Mouse (Mus musculus) kidney, embryonic 15.5 days (tissue): ENCODE measurements around the gene Arhgap44. TPM values are rescaled to one million over a fixed set of nuclear protein-coding genes. Genes with fewer than 3 reads are reported as not detected.

ENCODE experiments used
- ATAC-seq: fragments of 200-750 bp; cut with Nextera tagmentation; replicated peaks from 2 replicates; pipeline ENCODE4 v1.8.0; 2017; ENCODE audit warnings: moderate TSS enrichment; ENCODE audit not compliant: low FRiP score
- H3K27ac ChIP-seq: fragments of 300-500 bp; sonication (generic); 2 replicates; pipeline ENCODE4 v1.5.1; 2015; ENCODE audit warnings: mild to moderate bottlenecking, inconsistent platforms
- H3K27me3 ChIP-seq: fragments of 300-500 bp; sonication (generic); 2 replicates; pipeline ENCODE4 v1.6.1; 2015; ENCODE audit warnings: inconsistent platforms
- H3K36me3 ChIP-seq: fragments of 300-500 bp; sonication (generic); 2 replicates; pipeline ENCODE4 v1.6.1; 2015; ENCODE audit warnings: inconsistent platforms
- H3K4me1 ChIP-seq: fragments of 300-500 bp; sonication (generic); 2 replicates; pipeline ENCODE4 v1.6.1; 2015; ENCODE audit warnings: inconsistent platforms
- H3K4me2 ChIP-seq: fragments of 300-500 bp; sonication (generic); 2 replicates; pipeline ENCODE4 v1.6.1; 2015; ENCODE audit warnings: moderate library complexity, mild to moderate bottlenecking, inconsistent platforms
- H3K4me3 ChIP-seq: fragments of 300-500 bp; sonication (generic); replicated peaks from 2 replicates; pipeline ENCODE4 v1.5.1; 2015; ENCODE audit warnings: mild to moderate bottlenecking, inconsistent platforms
- H3K9ac ChIP-seq: fragments of 300-500 bp; sonication (generic); 2 replicates; pipeline ENCODE4 v1.6.1; 2015; ENCODE audit warnings: mild to moderate bottlenecking, inconsistent platforms
- H3K9me3 ChIP-seq: fragments of 300-500 bp; sonication (generic); replicated peaks from 2 replicates; pipeline ENCODE4 v1.6.1; 2016; ENCODE audit warnings: inconsistent platforms
- WGBS: fragments of 180-500 bp; shearing (Covaris S2); methylation state at CpG from one replicate; pipeline ENCODE4 v1.1.7; 2015; ENCODE audit warnings: mixed read lengths; 5-methylcytosine and 5-hydroxymethylcytosine counted together
- polyA plus RNA-seq: library from polyadenylated mRNA; unstranded; fragments of >200 nt; fragmentation: Nextera tagmentation; extraction: Ambion mirVana; gene quantifications from 2 replicates; pipeline ENCODE4 v1.2.1, GENCODE M21; 2015

The Arhgap44 gene
- polyA plus RNA-seq, 1 experiment from 2014 or later: 7.1 TPM

DNA sequence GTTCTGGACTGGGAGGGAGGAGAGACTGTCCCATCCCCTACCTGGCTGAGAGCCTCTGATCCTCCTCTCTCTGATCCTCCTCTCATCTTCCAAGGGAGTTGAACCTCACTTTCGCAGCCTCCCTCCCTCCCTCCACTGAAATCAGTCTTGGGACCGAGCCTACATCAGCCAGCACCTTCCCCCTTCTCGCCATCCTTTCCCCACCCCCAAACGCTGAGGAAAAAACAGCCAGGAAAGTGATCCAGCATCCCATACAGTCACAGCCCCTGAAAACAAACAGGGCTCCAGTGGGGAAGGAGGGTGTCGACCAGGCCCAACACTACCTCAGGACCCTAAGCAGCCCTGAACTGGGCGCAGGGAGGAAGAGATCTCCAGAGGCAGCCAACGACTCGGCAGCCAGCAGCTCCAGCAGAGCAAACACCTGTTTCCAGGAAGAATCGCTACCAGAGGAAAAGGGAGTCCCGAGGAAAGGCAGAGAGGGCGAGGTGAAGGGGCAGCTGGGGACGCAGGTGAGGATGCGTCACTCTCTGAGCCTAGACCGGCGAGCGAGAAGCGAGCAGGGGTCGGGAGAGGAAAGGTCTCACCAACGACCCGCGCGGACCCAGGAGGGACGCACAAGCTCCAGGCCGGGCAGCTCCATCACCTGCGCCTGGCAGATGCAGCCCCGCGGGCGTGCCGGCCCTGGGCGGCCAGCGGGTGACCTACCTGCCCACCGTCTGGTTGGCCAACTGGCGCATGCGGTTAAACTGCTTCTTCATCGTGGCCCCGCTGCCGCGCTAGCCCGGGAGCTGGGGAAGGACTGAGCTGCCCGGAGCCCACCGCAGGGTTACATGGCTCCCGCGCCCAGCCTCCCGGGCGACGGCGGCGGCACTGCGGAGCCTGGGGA, 637 bp downstream of the Arhgap44 start:
- Histone ChIP-seq H3K4me2 (peak overlapping the region; percentile 86), H3K4me3 (peak overlapping the region; percentile 86), H3K27me3 (peaks cover 17% of the 10 kb centered on the region; the same call in 1 of the 2 replicates), H3K9ac (peak overlapping the region; percentile 82), H3K27ac (no peak overlapping the region), H3K9me3 (no peaks in the 10 kb centered on the region), H3K36me3 (no peaks in the 10 kb centered on the region), H3K4me1 (peaks cover 17% of the 10 kb centered on the region)
- WGBS: under 1% methylated on average over 49 of the region's 49 CpGs
- ATAC-seq: peak; percentile 88

DNA sequence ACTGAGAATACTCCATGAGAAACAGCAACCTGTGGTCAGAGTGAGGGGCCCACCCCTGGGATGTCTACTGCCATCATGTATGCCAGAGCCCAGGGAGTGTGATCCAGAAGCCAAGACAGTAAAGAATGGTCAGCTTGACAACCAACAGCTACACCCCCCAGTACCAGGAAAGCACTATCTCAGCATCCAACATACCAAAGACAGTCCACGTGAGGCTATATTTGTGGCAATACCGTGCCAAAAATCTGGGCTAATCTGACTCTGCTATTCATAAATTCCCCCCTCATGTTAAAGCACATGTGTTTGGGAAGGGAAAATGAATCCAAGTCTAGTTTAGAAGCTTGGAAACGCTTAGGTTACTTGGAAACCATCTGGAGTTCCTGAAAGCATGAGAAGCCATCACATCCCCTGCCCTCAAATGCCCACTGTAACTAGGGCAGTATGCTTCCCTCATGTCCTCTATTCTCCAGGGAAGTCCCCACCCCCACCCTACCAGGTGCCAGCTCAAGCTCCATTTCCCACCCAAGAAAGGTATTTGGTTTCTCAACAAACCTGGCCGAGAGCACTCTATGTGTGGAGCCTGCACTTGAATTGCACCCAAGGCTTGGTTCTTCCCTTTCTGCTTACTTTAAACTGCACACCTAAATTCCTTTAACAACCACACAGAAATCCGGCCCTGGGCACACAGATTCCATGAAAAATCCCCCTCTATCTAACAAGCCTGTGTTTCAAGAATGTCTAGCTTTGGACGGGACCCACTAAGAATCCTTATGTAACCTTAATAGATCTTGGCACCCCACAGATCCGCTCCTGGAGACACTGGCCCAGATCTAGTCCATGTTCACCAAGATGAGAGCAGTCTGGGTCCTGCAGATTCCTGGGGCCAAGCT, 1.5 kb downstream of the Arhgap44 start:
- Histone ChIP-seq H3K4me2 (peak overlapping the region; percentile 86), H3K36me3 (no peaks in the 10 kb centered on the region), H3K9me3 (no peaks in the 10 kb centered on the region), H3K27ac (no peak overlapping the region), H3K4me1 (peaks cover 17% of the 10 kb centered on the region), H3K27me3 (peaks cover 10% of the 10 kb centered on the region; the same call in 1 of the 2 replicates), H3K9ac (peak overlapping the region; percentile 82; the same call in 1 of the 2 replicates), H3K4me3 (peak overlapping the region; percentile 86)
- no peak for ATAC-seq
- WGBS: 63% methylated on average over 7 of the region's 7 CpGs

- Histone ChIP-seq H3K9me3 (no peaks in the 10 kb centered on the region), H3K27me3 (peaks cover 10% of the 10 kb centered on the region; the same call in 1 of the 2 replicates), H3K4me3 (no peak within 1 kb of the TSS), H3K36me3 (no peaks in the 10 kb centered on the region), H3K27ac (no peak within 1 kb of the TSS), H3K4me1 (peaks cover 17% of the 10 kb centered on the region), H3K4me2 (no peak within 1 kb of the TSS), H3K9ac (no peak within 1 kb of the TSS)
- 87% methylated on average over 5 of the region's 5 CpGs for WGBS
- ATAC-seq: no peak
These were observed 3.0 kb downstream of the Arhgap44 start, which contains the start of gene 1700086D15Rik for GRCm38 (mm10) chr11:65159791-65160190. Gene 1700086D15Rik (minus strand): TSS chr11:65159891.

GRCm38 (mm10) chr11:65158658-65158990, 4.1 kb downstream of the Arhgap44 start:
- Histone ChIP-seq H3K9me3 (no peaks in the 10 kb centered on the region), H3K27ac (no peak overlapping the region), H3K4me2 (no peak overlapping the region), H3K4me1 (peaks cover 17% of the 10 kb centered on the region), H3K27me3 (peaks cover 10% of the 10 kb centered on the region; the same call in 1 of the 2 replicates), H3K36me3 (no peaks in the 10 kb centered on the region), H3K9ac (no peak overlapping the region), H3K4me3 (no peak overlapping the region)
- WGBS: 95% methylated on average over 5 of the region's 5 CpGs
- ATAC-seq: no peak

GRCm38 (mm10) chr11:65157966-65158657, 4.6 kb downstream of the Arhgap44 start:
- Histone ChIP-seq H3K9ac (no peak overlapping the region), H3K4me1 (peaks cover 17% of the 10 kb centered on the region), H3K27ac (no peak overlapping the region), H3K36me3 (no peaks in the 10 kb centered on the region), H3K27me3 (peaks cover 10% of the 10 kb centered on the region; the same call in 1 of the 2 replicates), H3K4me2 (no peak overlapping the region), H3K4me3 (no peak overlapping the region), H3K9me3 (no peaks in the 10 kb centered on the region)
- no peak for ATAC-seq
- WGBS: 89% methylated on average over 20 of the region's 20 CpGs

DNA sequence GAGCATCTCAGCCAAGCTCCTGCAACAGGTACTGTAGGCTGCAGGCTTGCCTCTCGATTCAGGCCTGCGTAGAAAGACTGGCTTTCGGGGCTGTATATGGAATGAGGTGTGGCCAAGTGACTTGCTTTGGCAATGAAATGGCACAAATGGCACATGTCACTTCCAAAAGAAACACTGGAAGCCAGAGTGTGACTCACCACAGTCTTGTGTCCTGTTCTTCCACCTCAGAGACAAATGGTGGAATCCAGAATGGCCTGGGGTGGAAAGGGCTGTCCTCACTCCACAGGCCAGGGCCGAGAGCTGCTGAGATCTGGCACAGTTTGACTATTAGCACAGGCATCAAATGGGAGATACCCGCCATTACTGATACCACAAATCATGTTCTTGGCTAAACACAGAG, 9.8 kb downstream of the Arhgap44 start:
- 77% methylated on average over 5 of the region's 5 CpGs for WGBS
- H3K9ac ChIP-seq: no peak overlapping the region

GRCm38 (mm10) chr11:65148441-65148840, 14.3 kb downstream of the Arhgap44 start:
- no peak overlapping the region for H3K4me3 ChIP-seq
- ATAC-seq: no peak

More for the DNA sequence above, 9.8 kb downstream of the Arhgap44 start:
- peaks cover 11% of the 10 kb centered on the region for H3K4me1 ChIP-seq
- H3K4me2 ChIP-seq: no peak overlapping the region
- no peaks in the 10 kb centered on the region for H3K9me3 ChIP-seq
- ATAC-seq: no peak
- no peaks in the 10 kb centered on the region for H3K36me3 ChIP-seq
- H3K27me3 ChIP-seq: no peaks in the 10 kb centered on the region
- no peak overlapping the region for H3K4me3 ChIP-seq
- no peak overlapping the region for H3K27ac ChIP-seq

DNA sequence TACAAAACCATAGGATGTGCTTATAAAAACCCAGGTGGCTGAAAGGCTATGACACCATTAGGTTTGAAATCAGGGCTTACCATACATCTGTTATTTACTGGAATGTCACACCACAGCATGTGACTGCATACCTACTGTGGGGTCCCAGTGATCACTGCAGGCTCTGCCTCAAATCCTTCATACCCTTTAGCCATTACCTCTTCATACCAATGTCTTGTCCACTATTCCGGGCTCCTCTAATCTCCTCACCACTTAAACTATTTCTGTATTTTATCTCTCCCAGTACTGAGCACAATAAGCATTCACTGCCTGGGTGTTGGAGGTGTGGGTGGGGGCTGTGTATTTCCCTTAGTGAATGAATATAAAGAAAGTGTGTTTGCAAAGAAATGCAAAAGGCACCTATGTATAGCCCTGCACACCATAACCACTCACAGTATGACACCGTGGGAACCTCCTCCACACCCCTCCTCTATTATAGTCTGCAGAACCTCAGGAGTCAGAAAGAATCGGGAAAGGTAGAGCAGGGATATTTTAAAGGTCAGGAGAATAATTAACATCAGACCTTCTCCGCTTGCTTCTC, 19.8 kb downstream of the Arhgap44 start:
- Histone ChIP-seq H3K9me3 (no peaks in the 10 kb centered on the region), H3K4me1 (no peaks in the 10 kb centered on the region; the same call in 1 of the 2 replicates), H3K4me2 (no peak overlapping the region), H3K36me3 (no peaks in the 10 kb centered on the region), H3K4me3 (no peak overlapping the region), H3K27ac (no peak overlapping the region), H3K27me3 (no peaks in the 10 kb centered on the region), H3K9ac (no peak overlapping the region)
- 69% methylated on average over 4 of the region's 4 CpGs for WGBS
- no peak for ATAC-seq

More at GRCm38 (mm10) chr11:65148441-65148840, 14.3 kb downstream of the Arhgap44 start:
- Histone ChIP-seq H3K27ac (no peak overlapping the region), H3K27me3 (no peaks in the 10 kb centered on the region), H3K4me1 (peaks cover 5% of the 10 kb centered on the region; the same call in 1 of the 2 replicates), H3K9ac (no peak overlapping the region), H3K4me2 (no peak overlapping the region), H3K36me3 (no peaks in the 10 kb centered on the region), H3K9me3 (no peaks in the 10 kb centered on the region)
- 86% methylated on average over 7 of the region's 7 CpGs for WGBS

DNA sequence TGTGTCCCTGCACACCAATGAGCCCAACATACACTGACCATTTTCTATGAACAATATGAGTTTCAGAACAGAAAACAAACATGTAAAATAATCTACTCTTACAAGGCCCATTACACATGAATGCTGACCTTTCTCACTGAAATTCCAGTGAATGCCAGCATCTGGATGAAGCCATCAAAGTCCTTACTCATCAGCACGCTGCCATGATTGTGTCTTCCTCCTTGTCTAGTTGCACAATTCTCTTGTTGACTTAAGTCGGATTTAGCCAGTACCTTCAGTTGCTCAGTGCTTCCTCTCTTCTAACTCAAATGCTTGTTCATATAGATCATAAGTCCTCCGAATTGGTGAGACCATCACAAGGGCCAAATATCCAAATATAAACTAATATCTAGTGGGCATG, 23.7 kb downstream of the Arhgap44 start:
- Histone ChIP-seq H3K4me1 (no peaks in the 10 kb centered on the region; the same call in 1 of the 2 replicates), H3K4me3 (no peak overlapping the region), H3K9ac (no peak overlapping the region), H3K27me3 (no peaks in the 10 kb centered on the region), H3K4me2 (no peak overlapping the region), H3K9me3 (no peaks in the 10 kb centered on the region), H3K27ac (no peak overlapping the region), H3K36me3 (no peaks in the 10 kb centered on the region)
- WGBS: 92% methylated on average over 3 of the region's 3 CpGs
- no peak for ATAC-seq

GRCm38 (mm10) chr11:65137145-65137652, 25.6 kb downstream of the Arhgap44 start:
- ATAC-seq: no peak
- Histone ChIP-seq H3K27ac (no peak overlapping the region), H3K9ac (no peak overlapping the region), H3K36me3 (no peaks in the 10 kb centered on the region), H3K4me3 (no peak overlapping the region), H3K4me1 (no peaks in the 10 kb centered on the region; the same call in 1 of the 2 replicates), H3K27me3 (no peaks in the 10 kb centered on the region), H3K4me2 (no peak overlapping the region), H3K9me3 (no peaks in the 10 kb centered on the region)
- 84% methylated on average over 2 of the region's 2 CpGs for WGBS

DNA sequence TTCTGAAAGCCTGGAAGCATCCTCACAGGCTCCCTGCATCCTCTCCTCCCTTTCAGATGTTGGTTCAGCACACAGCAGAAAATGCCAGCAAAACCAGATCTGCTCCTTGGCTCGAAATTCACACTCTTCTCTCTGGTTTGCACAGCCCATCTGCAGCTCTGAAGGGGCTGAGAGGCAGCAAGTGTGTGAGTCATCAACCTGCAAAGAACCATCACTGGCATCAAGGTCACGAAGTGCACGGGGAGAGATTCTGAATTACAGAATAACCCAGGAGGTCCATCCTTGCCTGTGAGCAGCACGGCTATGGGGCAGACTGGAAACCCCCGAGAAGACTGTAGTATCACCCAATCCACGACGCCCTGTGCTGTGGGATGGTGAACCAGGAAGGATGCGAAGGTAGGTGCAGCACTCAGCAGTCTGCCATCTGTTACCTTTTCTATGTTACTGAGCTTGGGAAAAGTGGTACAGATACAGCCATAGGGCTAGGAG, 27.5 kb downstream of the Arhgap44 start:
- Histone ChIP-seq H3K4me3 (no peak overlapping the region), H3K36me3 (no peaks in the 10 kb centered on the region), H3K4me1 (peaks cover 3% of the 10 kb centered on the region; the same call in 1 of the 2 replicates), H3K27ac (no peak overlapping the region), H3K9ac (no peak overlapping the region), H3K4me2 (no peak overlapping the region), H3K27me3 (no peaks in the 10 kb centered on the region), H3K9me3 (no peaks in the 10 kb centered on the region)
- no peak for ATAC-seq
- 79% methylated on average over 8 of the region's 8 CpGs for WGBS
